Mouse (Mus musculus) heart, embryonic 16.5 days (tissue): Measurements from ENCODE around the gene Samd8. TPM values are rescaled to one million over a fixed set of nuclear protein-coding genes. Genes with fewer than 3 reads are reported as not detected.

ENCODE experiments used
- ATAC-seq: fragments of 200-750 bp; cut with Nextera tagmentation; replicated peaks from 2 replicates; pipeline ENCODE4 v1.8.0; 2017; ENCODE audit warnings: moderate number of reproducible peaks; ENCODE audit not compliant: insufficient read depth, low FRiP score; ENCODE audit errors: extremely low read depth
- H3K27ac ChIP-seq: fragments of 300-500 bp; sonication (generic); 2 replicates; pipeline ENCODE4 v1.5.1; 2014; ENCODE audit warnings: mild to moderate bottlenecking, low read length, control low read depth, moderate library complexity
- H3K27me3 ChIP-seq: fragments of 300-500 bp; sonication (generic); 2 replicates; pipeline ENCODE4 v1.6.1; 2014; ENCODE audit warnings: low read length, mixed read lengths; ENCODE audit not compliant: control insufficient read depth, insufficient read depth
- H3K36me3 ChIP-seq: fragments of 300-500 bp; sonication (generic); 2 replicates; pipeline ENCODE4 v1.6.1; 2014; ENCODE audit not compliant: control insufficient read depth, insufficient read depth
- H3K4me1 ChIP-seq: fragments of 300-500 bp; sonication (generic); 2 replicates; pipeline ENCODE4 v1.6.1; 2014; ENCODE audit warnings: low read length, mixed read lengths; ENCODE audit not compliant: control insufficient read depth, insufficient read depth
- H3K4me2 ChIP-seq: fragments of 300-500 bp; sonication (generic); 2 replicates; pipeline ENCODE4 v1.6.1; 2014; ENCODE audit warnings: low read depth, mild to moderate bottlenecking, control low read depth, low read length
- H3K4me3 ChIP-seq: fragments of 300-500 bp; sonication (generic); 2 replicates; pipeline ENCODE4 v1.5.1; 2014; ENCODE audit warnings: mild to moderate bottlenecking, control low read depth, low read length
- H3K9ac ChIP-seq: fragments of 300-500 bp; sonication (generic); 2 replicates; pipeline ENCODE4 v1.6.1; 2014; ENCODE audit warnings: low read length, control low read depth
- H3K9me3 ChIP-seq: fragments of 300-500 bp; sonication (generic); replicated peaks from 2 replicates; pipeline ENCODE4 v1.6.1; 2016; ENCODE audit warnings: low read length; ENCODE audit not compliant: control insufficient read depth
- WGBS: fragments of 180-500 bp; shearing (Covaris S2); extraction: QIAGEN DNeasy Blood & Tissue Kit; methylation state at CpG from one replicate; pipeline ENCODE4 v1.1.7; 2014; 5-methylcytosine and 5-hydroxymethylcytosine counted together
- polyA plus RNA-seq: library from polyadenylated mRNA; unstranded; fragments of >200 nt; fragmentation: Nextera tagmentation; extraction: Ambion mirVana; gene quantifications from 2 replicates; pipeline ENCODE4 v1.2.1, GENCODE M21; 2015

Samd8 gene
- polyA plus RNA-seq, 1 experiment from 2014 or later = 9.1 TPM

DNA sequence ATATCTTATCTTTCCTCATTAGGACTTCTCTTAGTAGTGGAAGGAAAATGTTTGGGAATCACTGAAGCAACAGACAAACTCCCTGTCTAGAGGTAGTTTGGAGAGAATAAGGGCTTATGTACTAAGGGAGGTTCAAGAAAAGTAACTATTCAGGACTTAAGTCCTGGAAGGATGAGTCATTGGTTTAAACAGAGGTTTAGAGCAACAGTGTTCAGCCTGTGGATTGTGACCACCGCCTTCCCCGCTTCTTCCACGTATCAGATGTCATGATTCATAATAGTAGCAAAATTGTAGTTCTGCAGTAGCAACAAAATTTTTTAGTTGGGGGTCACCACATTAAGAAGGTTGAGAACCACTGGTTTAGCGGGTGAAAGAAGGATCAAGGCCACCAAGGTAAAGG is 50.3 kb downstream of the Samd8 start:
- 95% methylated on average over 4 of the region's 4 CpGs for WGBS
- Histone ChIP-seq H3K36me3 (no peaks in the 10 kb centered on the region), H3K4me3 (no peak overlapping the region), H3K27me3 (no peaks in the 10 kb centered on the region), H3K4me1 (no peaks in the 10 kb centered on the region), H3K9me3 (no peaks in the 10 kb centered on the region), H3K9ac (no peak overlapping the region), H3K27ac (no peak overlapping the region), H3K4me2 (no peak overlapping the region)
- ATAC-seq = no peak

DNA sequence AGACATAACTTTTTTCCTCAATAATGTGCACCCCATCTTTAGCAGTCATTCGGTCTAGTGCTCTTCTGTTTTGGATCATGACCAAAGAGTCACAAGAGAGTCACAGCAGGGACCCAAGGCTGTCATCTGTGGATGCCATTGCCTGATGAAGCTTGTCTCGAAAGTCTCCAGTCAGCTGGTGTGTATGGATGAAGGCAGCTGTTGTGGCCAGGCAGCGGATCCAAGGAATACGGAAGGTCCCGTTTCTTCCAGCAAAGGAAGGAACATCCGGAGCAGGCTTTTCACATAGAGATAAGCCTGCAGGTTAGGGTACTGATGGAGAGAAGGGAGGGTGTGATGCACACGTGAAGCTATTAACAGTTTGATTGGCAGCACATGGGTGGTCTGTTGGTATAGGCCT is 51.3 kb downstream of the Samd8 start:
- 71% methylated on average over 7 of the region's 7 CpGs for WGBS

DNA sequence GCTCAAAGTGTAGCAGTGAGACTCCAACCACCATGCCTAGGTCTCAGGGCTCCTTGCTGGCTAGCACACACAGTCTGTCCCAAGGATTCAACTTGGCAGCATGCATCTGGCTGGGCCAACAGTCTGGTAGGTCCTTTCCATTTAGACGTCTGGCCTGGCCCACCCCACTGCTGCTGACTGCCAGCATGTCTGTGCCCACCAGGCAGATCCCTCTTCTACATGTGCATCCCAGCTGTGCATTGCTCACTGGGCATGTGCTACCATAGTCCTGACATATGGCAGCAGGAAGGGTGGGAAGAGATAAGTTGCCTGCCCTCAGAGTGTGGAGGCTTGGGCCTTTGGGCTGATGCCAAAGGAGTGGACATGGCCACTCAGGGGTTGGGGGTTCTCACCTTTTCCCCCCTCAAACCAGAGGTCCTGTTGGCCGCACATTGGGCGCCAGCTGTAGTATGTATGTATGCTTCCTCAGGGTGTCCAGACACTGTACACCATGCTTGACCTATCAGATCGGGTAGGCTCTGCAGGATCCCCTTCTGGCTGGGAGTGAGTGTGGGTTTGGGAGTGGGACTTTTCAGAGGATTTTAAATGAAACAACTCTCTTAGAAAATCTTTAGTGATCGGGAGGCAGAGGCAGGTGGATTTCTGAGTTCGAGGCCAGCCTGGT is 52.3 kb downstream of the Samd8 start:
- no peak overlapping the region for H3K9ac ChIP-seq
- no peaks in the 10 kb centered on the region for H3K9me3 ChIP-seq
- H3K27ac ChIP-seq = no peak overlapping the region
- no peaks in the 10 kb centered on the region for H3K36me3 ChIP-seq
- no peak overlapping the region for H3K4me3 ChIP-seq
- H3K27me3 ChIP-seq = no peaks in the 10 kb centered on the region
- ATAC-seq = no peak
- peaks cover 5% of the 10 kb centered on the region for H3K4me1 ChIP-seq
- H3K4me2 ChIP-seq = no peak overlapping the region
- 86% methylated on average over 6 of the region's 6 CpGs for WGBS

More for the DNA sequence above, 51.3 kb downstream of the Samd8 start:
- Histone ChIP-seq H3K9ac (no peak overlapping the region), H3K4me3 (no peak overlapping the region), H3K27me3 (no peaks in the 10 kb centered on the region), H3K9me3 (no peaks in the 10 kb centered on the region), H3K4me2 (no peak overlapping the region), H3K36me3 (no peaks in the 10 kb centered on the region), H3K27ac (no peak overlapping the region), H3K4me1 (peaks cover 4% of the 10 kb centered on the region)
- no peak for ATAC-seq

DNA sequence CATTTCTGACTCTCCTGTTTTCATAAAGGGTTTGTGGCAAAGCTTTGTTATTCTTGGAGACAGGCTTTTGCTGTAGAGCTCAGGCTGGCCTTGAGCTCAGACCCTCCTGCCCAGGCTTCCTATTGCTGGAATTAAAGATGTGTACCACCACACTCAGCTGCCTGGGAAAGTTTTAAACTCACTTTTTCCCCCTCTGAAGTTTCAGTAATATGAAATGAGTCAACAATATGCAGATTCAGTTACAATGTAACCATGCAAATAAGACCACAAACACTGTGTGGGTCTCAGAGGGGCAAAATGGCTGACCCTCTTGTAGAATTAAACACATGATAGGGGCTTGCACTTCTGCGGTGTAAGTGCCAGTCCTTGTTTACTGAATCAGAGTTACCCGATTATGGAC is 55.9 kb downstream of the Samd8 start:
- H3K27me3 ChIP-seq = no peaks in the 10 kb centered on the region
- no peak overlapping the region for H3K4me3 ChIP-seq
- H3K4me1 ChIP-seq = peaks cover 5% of the 10 kb centered on the region
- H3K4me2 ChIP-seq = no peak overlapping the region
- H3K27ac ChIP-seq = no peak overlapping the region
- WGBS = 45% methylated on average over 2 of the region's 2 CpGs
- H3K9me3 ChIP-seq = no peaks in the 10 kb centered on the region
- no peaks in the 10 kb centered on the region for H3K36me3 ChIP-seq
- no peak for ATAC-seq
- no peak overlapping the region for H3K9ac ChIP-seq

DNA sequence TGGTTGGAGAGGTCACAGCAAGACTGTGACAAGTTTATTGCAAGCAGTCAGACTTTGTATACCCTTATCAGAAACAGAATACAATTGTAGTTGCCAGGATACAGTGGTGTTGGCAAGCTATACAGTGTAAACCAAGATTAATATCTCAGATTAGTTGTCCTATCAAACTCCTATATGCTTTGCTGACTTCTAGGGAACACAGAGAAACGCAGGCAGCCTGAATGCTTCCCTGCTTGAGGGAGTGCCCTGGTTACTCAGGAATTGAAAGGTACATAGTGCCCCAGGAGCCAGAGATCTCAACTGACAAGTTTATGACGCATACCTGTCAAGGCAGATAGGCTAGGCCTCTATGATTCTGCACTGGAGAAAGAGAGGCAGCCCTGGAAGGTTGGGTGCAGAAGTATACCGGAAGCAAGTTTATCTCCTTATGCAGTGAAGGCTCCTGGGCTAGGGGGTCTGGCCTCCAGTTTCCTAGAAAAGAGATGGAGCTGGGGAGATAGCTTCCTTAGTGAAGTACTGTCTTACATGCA is 56.4 kb downstream of the Samd8 start:
- H3K36me3 ChIP-seq = no peaks in the 10 kb centered on the region
- no peak overlapping the region for H3K4me2 ChIP-seq
- no peaks in the 10 kb centered on the region for H3K9me3 ChIP-seq
- no peaks in the 10 kb centered on the region for H3K27me3 ChIP-seq
- no peak for ATAC-seq
- no peak overlapping the region for H3K27ac ChIP-seq
- peaks cover 8% of the 10 kb centered on the region for H3K4me1 ChIP-seq
- no peak overlapping the region for H3K4me3 ChIP-seq
- H3K9ac ChIP-seq = no peak overlapping the region
- WGBS = 59% methylated on average over 3 of the region's 3 CpGs

DNA sequence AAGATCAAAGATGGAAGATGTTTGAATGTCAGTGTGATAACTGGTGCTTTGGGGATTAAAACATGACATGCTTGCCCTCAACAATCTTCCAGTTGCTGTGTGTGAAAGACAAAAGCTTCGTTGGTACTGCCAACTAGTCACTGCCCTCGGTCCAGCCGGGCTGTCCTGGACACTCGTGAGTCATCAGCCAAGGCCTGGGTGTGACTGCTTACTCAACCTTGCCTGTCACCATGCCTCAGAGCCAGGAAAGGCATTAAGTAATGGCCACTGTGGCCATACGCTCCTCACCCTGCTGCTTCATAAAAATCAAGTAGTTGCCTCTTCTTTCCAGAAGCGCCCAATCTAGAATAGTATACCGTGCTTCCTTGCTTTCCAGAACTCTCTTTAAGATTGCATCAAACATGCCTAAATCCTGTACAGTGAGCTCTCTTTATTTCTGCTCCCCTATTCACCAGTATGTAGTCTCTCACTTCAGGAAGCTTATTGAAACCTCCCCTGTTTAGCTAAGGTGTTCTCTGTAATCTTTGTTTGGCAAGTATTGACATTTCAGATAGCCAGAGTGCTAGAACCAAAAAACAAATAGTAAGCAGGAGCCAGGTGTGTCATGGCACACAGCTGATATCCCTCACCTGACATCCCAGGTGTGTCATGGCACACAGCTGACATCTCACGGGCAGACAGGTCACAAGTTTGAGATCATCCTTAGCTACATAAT is 58.0 kb downstream of the Samd8 start:
- Histone ChIP-seq H3K27me3 (no peaks in the 10 kb centered on the region), H3K9ac (no peak overlapping the region), H3K27ac (no peak overlapping the region), H3K4me3 (no peak overlapping the region), H3K36me3 (no peaks in the 10 kb centered on the region), H3K9me3 (no peaks in the 10 kb centered on the region), H3K4me2 (no peak overlapping the region), H3K4me1 (peaks cover 12% of the 10 kb centered on the region)
- 71% methylated on average over 8 of the region's 8 CpGs for WGBS
- no peak for ATAC-seq

DNA sequence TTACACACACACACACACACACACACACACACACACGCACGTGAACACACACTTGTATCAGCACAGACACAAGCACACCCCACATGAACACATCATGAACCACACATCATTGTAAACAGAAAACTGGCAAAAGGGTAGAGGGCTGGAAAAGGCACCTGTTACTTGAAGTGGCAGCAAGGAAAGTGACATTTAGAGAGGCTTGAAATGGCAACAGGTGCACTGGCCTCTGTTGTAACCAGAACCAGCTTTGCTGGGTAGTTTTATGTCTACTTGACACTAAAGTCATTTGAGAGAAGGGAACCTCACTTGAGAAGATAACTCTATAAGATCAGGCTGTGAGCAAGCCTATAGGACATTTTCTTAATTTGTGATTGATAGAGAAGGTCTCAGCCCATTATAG is 59.1 kb downstream of the Samd8 start:
- H3K4me1 ChIP-seq = peaks cover 12% of the 10 kb centered on the region
- H3K27me3 ChIP-seq = no peaks in the 10 kb centered on the region
- H3K4me3 ChIP-seq = no peak overlapping the region
- H3K4me2 ChIP-seq = no peak overlapping the region
- 89% methylated on average over 2 of the region's 2 CpGs for WGBS
- H3K27ac ChIP-seq = no peak overlapping the region
- no peaks in the 10 kb centered on the region for H3K9me3 ChIP-seq
- no peaks in the 10 kb centered on the region for H3K36me3 ChIP-seq
- ATAC-seq = no peak
- no peak overlapping the region for H3K9ac ChIP-seq

DNA sequence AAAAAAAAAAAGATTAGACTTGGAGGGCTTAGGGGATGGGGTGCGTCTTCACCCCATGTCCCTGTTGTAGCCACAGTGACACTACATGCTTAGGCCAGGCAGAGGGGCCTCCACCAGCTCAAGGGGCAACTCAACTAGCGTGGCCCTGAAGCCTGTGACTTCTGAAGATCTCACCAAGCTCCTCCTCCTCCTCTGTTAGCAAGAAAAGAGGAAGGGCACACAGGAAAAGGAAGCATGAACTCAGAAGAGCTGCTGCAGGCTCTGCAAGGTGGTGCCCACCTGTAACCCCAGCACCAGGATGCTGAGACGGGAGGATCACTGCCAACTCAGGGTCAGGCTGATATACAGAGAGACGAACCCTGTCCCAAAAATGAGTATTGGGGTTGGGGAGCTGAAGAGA is 61.0 kb downstream of the Samd8 start:
- no peak overlapping the region for H3K27ac ChIP-seq
- H3K27me3 ChIP-seq = no peaks in the 10 kb centered on the region
- no peak overlapping the region for H3K4me2 ChIP-seq
- H3K36me3 ChIP-seq = no peaks in the 10 kb centered on the region
- WGBS = 79% methylated on average over 4 of the region's 4 CpGs
- ATAC-seq = no peak
- H3K9me3 ChIP-seq = no peaks in the 10 kb centered on the region
- H3K9ac ChIP-seq = no peak overlapping the region
- H3K4me3 ChIP-seq = no peak overlapping the region
- H3K4me1 ChIP-seq = peaks cover 12% of the 10 kb centered on the region

DNA sequence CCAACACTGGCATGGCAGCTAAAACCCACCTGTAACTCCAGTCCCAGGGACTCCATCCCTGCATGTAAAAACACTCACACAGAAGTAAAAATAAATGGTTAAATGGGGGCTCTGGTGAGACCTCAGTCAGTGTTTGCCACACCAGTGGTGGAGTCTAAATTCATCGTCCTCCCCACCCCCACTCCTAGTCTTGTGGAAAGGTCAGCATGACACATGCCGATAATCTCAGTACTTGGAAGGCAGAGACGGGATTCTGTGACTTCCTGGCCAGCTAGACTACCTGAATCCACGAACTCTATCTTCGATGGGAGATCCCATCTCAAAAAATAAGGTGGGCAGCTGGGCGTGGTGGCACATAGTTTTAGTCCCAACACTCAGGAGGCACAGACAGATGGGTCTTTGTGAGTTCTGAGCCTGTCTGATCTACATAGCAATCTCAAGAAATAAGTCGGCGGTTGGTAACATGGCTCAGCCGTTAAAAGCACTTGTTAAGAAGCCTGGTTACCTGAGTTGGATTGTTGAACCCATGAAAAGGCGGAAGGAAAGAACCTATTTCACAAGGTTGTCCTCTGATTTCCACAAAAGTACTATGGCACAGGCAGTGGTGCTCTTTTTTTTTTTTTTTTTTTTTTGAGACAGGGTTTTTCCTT is 61.5 kb downstream of the Samd8 start:
- ATAC-seq = no peak
- H3K9ac ChIP-seq = no peak overlapping the region
- no peak overlapping the region for H3K4me3 ChIP-seq
- H3K4me2 ChIP-seq = no peak overlapping the region
- no peak overlapping the region for H3K27ac ChIP-seq
- no peaks in the 10 kb centered on the region for H3K27me3 ChIP-seq
- peaks cover 7% of the 10 kb centered on the region for H3K4me1 ChIP-seq
- no peaks in the 10 kb centered on the region for H3K36me3 ChIP-seq
- 59% methylated on average over 10 of the region's 10 CpGs for WGBS
- H3K9me3 ChIP-seq = no peaks in the 10 kb centered on the region
